Mouse (Mus musculus) intestine, embryonic 14.5 days (tissue): ENCODE measurements around the gene Lyrm9. TPM values are rescaled to one million over a fixed set of nuclear protein-coding genes. Genes with fewer than 3 reads are reported as not detected.

Source experiments
- ATAC-seq: fragments of 200-750 bp; cut with Nextera tagmentation; replicated peaks from 2 replicates; pipeline ENCODE4 v1.8.0; 2017; ENCODE audit warnings: low read depth, moderate number of reproducible peaks, moderate TSS enrichment, moderate library complexity; ENCODE audit not compliant: low FRiP score, low TSS enrichment
- DNase-seq: peaks from one replicate; pipeline ENCODE4 v3.0.0-alpha.2; 2018; ENCODE audit warnings: low spot score
- H3K27ac ChIP-seq: fragments of 300-500 bp; sonication (generic); 2 replicates; pipeline ENCODE4 v1.5.1; 2014; ENCODE audit warnings: low read depth, mild to moderate bottlenecking, control low read depth
- H3K27me3 ChIP-seq: fragments of 300-500 bp; sonication (generic); replicated peaks from 2 replicates; pipeline ENCODE4 v1.6.1; 2014; ENCODE audit warnings: low read length, control low read depth; ENCODE audit not compliant: control insufficient read depth, insufficient read depth
- H3K36me3 ChIP-seq: fragments of 300-500 bp; sonication (generic); 2 replicates; pipeline ENCODE4 v1.6.1; 2014; ENCODE audit warnings: low read length, control low read depth; ENCODE audit not compliant: control insufficient read depth, insufficient read depth
- H3K4me1 ChIP-seq: fragments of 300-500 bp; sonication (generic); replicated peaks from 2 replicates; pipeline ENCODE4 v1.6.1; 2014; ENCODE audit warnings: low read length, control low read depth, mixed read lengths; ENCODE audit not compliant: control insufficient read depth, insufficient read depth
- H3K4me2 ChIP-seq: fragments of 300-500 bp; sonication (generic); 2 replicates; pipeline ENCODE4 v1.6.1; 2014; ENCODE audit warnings: low read length
- H3K4me3 ChIP-seq: fragments of 300-500 bp; sonication (generic); 2 replicates; pipeline ENCODE4 v1.5.1; 2014; ENCODE audit warnings: low read depth, low read length, control low read depth, mixed read lengths
- H3K9ac ChIP-seq: fragments of 300-500 bp; sonication (generic); 2 replicates; pipeline ENCODE4 v1.6.1; 2014; ENCODE audit warnings: mild to moderate bottlenecking, low read length
- H3K9me3 ChIP-seq: fragments of 300-500 bp; sonication (generic); 2 replicates; pipeline ENCODE4 v1.6.1; 2016; ENCODE audit warnings: low read length, control low read depth; ENCODE audit not compliant: control insufficient read depth
- WGBS: fragments of 180-500 bp; shearing (Covaris S2); extraction: QIAGEN DNeasy Blood & Tissue Kit; methylation state at CpG from one replicate; pipeline ENCODE4 v1.1.7; 2014; 5-methylcytosine and 5-hydroxymethylcytosine counted together
- polyA plus RNA-seq: library from polyadenylated mRNA; unstranded; fragments of >200 nt; fragmentation: Nextera tagmentation; extraction: Ambion mirVana; gene quantifications from 2 replicates; pipeline ENCODE4 v1.2.1, GENCODE M21; 2014

Lyrm9 gene
- polyA plus RNA-seq, 1 experiment from 2014 or later, result 14.2 TPM

DNA sequence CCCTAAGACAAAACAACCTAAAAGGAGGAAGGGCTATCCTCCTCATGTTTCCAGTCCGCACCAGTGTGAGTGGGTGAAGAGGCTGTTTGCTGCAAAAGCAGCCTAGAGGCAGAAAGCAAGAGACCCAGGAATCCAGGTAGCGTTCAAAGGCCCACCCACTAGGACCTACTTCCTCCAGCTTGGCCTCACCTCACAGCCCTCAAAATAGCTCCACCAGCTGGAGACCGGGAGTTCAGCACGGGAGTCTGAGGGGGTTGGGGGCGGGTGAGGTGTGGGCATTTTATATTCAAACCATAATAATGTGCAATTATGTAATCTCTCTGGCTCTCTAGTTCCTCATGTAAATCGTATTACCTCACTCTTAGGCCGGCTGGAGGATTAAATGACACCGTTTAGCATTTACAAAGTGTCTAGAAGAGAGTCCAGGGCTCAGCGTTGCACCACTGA lies 20.7 kb upstream of the Lyrm9 start:
- no peak overlapping the region for H3K4me3 ChIP-seq

DNA sequence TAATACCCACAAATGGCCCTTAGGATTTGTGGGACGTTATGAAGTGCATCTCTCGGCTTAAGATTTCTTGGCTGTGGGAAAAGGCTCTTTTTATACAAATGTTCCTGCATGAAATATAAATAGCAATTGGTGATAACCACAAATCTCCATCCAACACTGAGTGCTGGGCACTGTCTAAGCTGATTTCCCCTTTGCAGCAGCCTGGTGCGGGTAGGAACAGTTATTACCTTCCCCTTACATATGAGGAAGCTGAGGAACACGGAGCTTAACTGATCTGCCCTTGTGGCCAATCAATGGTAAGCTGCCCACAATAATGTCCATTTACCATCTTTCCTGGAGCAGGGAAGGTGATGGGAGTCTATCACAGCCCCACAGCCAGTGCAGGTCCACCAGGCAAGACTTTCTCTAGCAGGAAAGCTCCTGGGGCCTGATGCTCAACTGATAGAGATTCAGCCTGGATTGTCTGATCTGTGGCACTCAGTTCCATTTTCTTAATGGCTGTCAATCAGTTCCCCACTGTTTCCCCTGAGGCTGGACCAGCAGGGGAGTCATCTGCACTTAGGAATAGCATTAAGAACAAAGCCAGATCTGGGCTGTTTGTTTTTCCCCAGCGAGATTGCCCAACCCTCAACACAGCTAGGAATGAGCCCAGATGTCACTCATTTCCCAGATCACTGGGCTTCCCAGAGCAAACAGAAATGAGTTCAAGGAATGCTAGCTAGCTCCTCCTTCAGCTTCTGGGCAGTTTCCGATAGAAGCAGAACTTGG lies 18.9 kb upstream of the Lyrm9 start:
- Histone ChIP-seq H3K4me3 (no peak overlapping the region), H3K27me3 (no peaks in the 10 kb centered on the region), H3K4me1 (no peaks in the 10 kb centered on the region), H3K4me2 (no peak overlapping the region), H3K9me3 (no peaks in the 10 kb centered on the region), H3K36me3 (no peaks in the 10 kb centered on the region), H3K9ac (no peak overlapping the region), H3K27ac (no peak overlapping the region)
- 50% methylated on average over 6 of the region's 6 CpGs for WGBS
- ATAC-seq (no peak), DNase-seq (no peak)

More for the DNA sequence above, 20.7 kb upstream of the Lyrm9 start:
- Histone ChIP-seq H3K27me3 (no peaks in the 10 kb centered on the region), H3K27ac (no peak overlapping the region), H3K9ac (no peak overlapping the region), H3K4me2 (no peak overlapping the region), H3K9me3 (no peaks in the 10 kb centered on the region), H3K4me1 (no peaks in the 10 kb centered on the region), H3K36me3 (no peaks in the 10 kb centered on the region)
- 55% methylated on average over 9 of the region's 9 CpGs for WGBS
- ATAC-seq (no peak), DNase-seq (no peak)

- no peak for DNase-seq
- no peaks in the 10 kb centered on the region for H3K27me3 ChIP-seq
- no peak overlapping the region for H3K4me2 ChIP-seq
- H3K4me1 ChIP-seq, result no peaks in the 10 kb centered on the region
- no peak overlapping the region for H3K27ac ChIP-seq
- H3K36me3 ChIP-seq, result no peaks in the 10 kb centered on the region
- no peaks in the 10 kb centered on the region for H3K9me3 ChIP-seq
- no peak overlapping the region for H3K9ac ChIP-seq
- no peak for ATAC-seq
- H3K4me3 ChIP-seq, result no peak overlapping the region
These were observed 17.0 kb upstream of the Lyrm9 start for GRCm38 (mm10) chr11:78809398-78809797.

GRCm38 (mm10) chr11:78814461-78814941 lies 11.9 kb upstream of the Lyrm9 start:
- Histone ChIP-seq H3K4me2 (no peak overlapping the region), H3K27me3 (no peaks in the 10 kb centered on the region)
- DNase-seq, result no peak

GRCm38 (mm10) chr11:78815986-78816792 lies 10.2 kb upstream of the Lyrm9 start:
- H3K27me3 ChIP-seq, result no peaks in the 10 kb centered on the region
- H3K4me2 ChIP-seq, result no peak overlapping the region
- DNase-seq (no peak), ATAC-seq (no peak)
- H3K4me3 ChIP-seq, result no peak overlapping the region
- peaks cover 5% of the 10 kb centered on the region; the same call in 1 of the 2 replicates for H3K4me1 ChIP-seq
- no peak overlapping the region for H3K27ac ChIP-seq
- no peaks in the 10 kb centered on the region for H3K36me3 ChIP-seq
- WGBS, result 65% methylated on average over 14 of the region's 14 CpGs
- no peak overlapping the region for H3K9ac ChIP-seq
- H3K9me3 ChIP-seq, result no peaks in the 10 kb centered on the region

More at GRCm38 (mm10) chr11:78814461-78814941, 11.9 kb upstream of the Lyrm9 start:
- Histone ChIP-seq H3K27ac (no peak overlapping the region), H3K9ac (no peak overlapping the region), H3K4me1 (no peaks in the 10 kb centered on the region), H3K36me3 (no peaks in the 10 kb centered on the region), H3K9me3 (no peaks in the 10 kb centered on the region), H3K4me3 (no peak overlapping the region)
- no peak for ATAC-seq
- WGBS, result 55% methylated on average over 7 of the region's 7 CpGs

DNA sequence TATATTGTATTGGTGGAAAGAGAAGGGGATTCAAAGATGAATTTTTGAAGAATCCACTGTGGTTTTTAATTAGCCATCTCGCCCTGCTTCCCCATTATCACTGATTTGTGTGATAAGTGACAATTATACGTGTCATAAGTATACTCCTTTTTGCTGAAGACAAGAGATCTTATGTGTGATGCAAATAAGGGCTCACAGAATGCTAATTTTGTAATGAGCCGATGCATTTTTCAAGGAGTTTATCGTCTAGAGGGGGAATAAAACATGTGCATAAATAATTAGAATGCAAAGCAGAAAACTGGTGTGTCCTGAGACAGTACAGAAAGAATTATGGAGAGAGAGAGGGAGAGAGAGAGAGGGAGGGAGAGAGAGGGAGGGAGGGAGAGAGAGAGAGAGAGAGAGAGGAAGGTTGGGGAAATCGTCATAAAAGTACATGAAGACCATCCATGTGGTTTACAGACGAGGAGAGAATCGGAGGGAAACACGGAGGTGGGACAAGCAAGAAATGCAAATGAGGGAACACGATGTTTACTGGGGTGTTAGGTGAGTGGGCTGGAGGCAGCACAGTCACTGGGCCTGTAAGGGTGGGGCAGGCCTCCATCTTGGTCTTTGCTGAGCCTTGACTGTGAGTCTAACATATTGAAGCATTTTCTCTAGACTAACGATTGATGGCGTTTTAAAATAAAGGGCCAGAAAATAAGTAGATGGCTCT lies 8.9 kb upstream of the Lyrm9 start:
- Histone ChIP-seq H3K9me3 (no peaks in the 10 kb centered on the region), H3K27me3 (no peaks in the 10 kb centered on the region)

GRCm38 (mm10) chr11:78820337-78821000 lies 5.9 kb upstream of the Lyrm9 start:
- Histone ChIP-seq H3K27me3 (no peaks in the 10 kb centered on the region), H3K27ac (no peak overlapping the region), H3K4me3 (no peak overlapping the region), H3K4me1 (peaks cover 5% of the 10 kb centered on the region; the same call in 1 of the 2 replicates), H3K9me3 (no peaks in the 10 kb centered on the region), H3K36me3 (no peaks in the 10 kb centered on the region), H3K4me2 (no peak overlapping the region), H3K9ac (no peak overlapping the region)
- 29% methylated on average over 12 of the region's 12 CpGs for WGBS
- ATAC-seq (no peak), DNase-seq (no peak)

More for the DNA sequence above, 8.9 kb upstream of the Lyrm9 start:
- no peaks in the 10 kb centered on the region for H3K36me3 ChIP-seq
- H3K27ac ChIP-seq, result no peak overlapping the region
- no peak overlapping the region for H3K4me2 ChIP-seq
- H3K4me3 ChIP-seq, result no peak overlapping the region
- WGBS, result 84% methylated on average over 11 of the region's 11 CpGs
- DNase-seq (no peak), ATAC-seq (no peak)
- H3K9ac ChIP-seq, result no peak overlapping the region
- H3K4me1 ChIP-seq, result peaks cover 5% of the 10 kb centered on the region; the same call in 1 of the 2 replicates
